Mouse (Mus musculus): ENCODE data around the gene Kcnmb1.

Kcnmb1 gene

GRCm38 (mm10) chr11:33962688-33963407, at the start of gene Kcnmb1:
Kcnmb1 (plus strand) TSS chr11:33963013.
- no peak for DNase-seq (ENCODE audit: low read depth)

- no peak for DNase-seq (ENCODE audit: low read depth)
Observed at GRCm38 (mm10) chr11:33913061-33913460, 49.8 kb upstream of the Kcnmb1 start.

- DNase-seq (ENCODE audit: low read depth), result no peak
Observed at GRCm38 (mm10) chr11:33914216-33914615, 48.6 kb upstream of the Kcnmb1 start.

GRCm38 (mm10) chr11:33917574-33917973, 45.2 kb upstream of the Kcnmb1 start:
- DNase-seq (ENCODE audit: low read depth), result no peak

GRCm38 (mm10) chr11:33918424-33918823, 44.4 kb upstream of the Kcnmb1 start:
- no peak for DNase-seq (ENCODE audit: low read depth)

- DNase-seq (ENCODE audit: low read depth), result no peak
Observed at GRCm38 (mm10) chr11:33919826-33920225, 43.0 kb upstream of the Kcnmb1 start.

GRCm38 (mm10) chr11:33921451-33921850, 41.4 kb upstream of the Kcnmb1 start:
- no peak for DNase-seq (ENCODE audit: low read depth)

- no peak for DNase-seq (ENCODE audit: low read depth)
Observed at GRCm38 (mm10) chr11:33923031-33923430, 39.8 kb upstream of the Kcnmb1 start.

GRCm38 (mm10) chr11:33925778-33926177, 37.0 kb upstream of the Kcnmb1 start:
- DNase-seq (ENCODE audit: low read depth), result no peak

GRCm38 (mm10) chr11:33926551-33926950, 36.3 kb upstream of the Kcnmb1 start:
- no peak for DNase-seq (ENCODE audit: low read depth)

GRCm38 (mm10) chr11:33927321-33927720, 35.5 kb upstream of the Kcnmb1 start:
- no peak for DNase-seq (ENCODE audit: low read depth)

GRCm38 (mm10) chr11:33927836-33928235, 35.0 kb upstream of the Kcnmb1 start:
- DNase-seq (ENCODE audit: low read depth), result no peak

GRCm38 (mm10) chr11:33928658-33929057, 34.2 kb upstream of the Kcnmb1 start:
- no peak for DNase-seq (ENCODE audit: low read depth)

GRCm38 (mm10) chr11:33929412-33929811, 33.4 kb upstream of the Kcnmb1 start:
- no peak for DNase-seq (ENCODE audit: low read depth)

GRCm38 (mm10) chr11:33931836-33932385, 30.9 kb upstream of the Kcnmb1 start:
- DNase-seq (ENCODE audit: low read depth), result no peak

- no peak for DNase-seq (ENCODE audit: low read depth)
Observed at GRCm38 (mm10) chr11:33932386-33933111, 30.3 kb upstream of the Kcnmb1 start.

- DNase-seq (ENCODE audit: low read depth), result no peak
Observed at GRCm38 (mm10) chr11:33934286-33934685, 28.5 kb upstream of the Kcnmb1 start.

GRCm38 (mm10) chr11:33937641-33938040, 25.2 kb upstream of the Kcnmb1 start:
- no peak for DNase-seq (ENCODE audit: low read depth)

- DNase-seq (ENCODE audit: low read depth), result no peak
Observed at GRCm38 (mm10) chr11:33938561-33939274, 24.1 kb upstream of the Kcnmb1 start.

GRCm38 (mm10) chr11:33939456-33940113, 23.2 kb upstream of the Kcnmb1 start:
- DNase-seq (ENCODE audit: low read depth), result no peak

GRCm38 (mm10) chr11:33943565-33943964, 19.2 kb upstream of the Kcnmb1 start:
- DNase-seq (ENCODE audit: low read depth), result no peak
